Mouse (Mus musculus) erythroblast, embryonic 14.5 days (primary cell): ENCODE data around the gene Hist1h4d. TPM values are rescaled to one million over a fixed set of nuclear protein-coding genes. Genes with fewer than 3 reads are reported as not detected.
"Not testable (repeated sequence)": the region's sequence is repeated elsewhere in the genome, so short reads cannot be mapped to it uniquely, and the experiment has no call there.

ENCODE experiments used
- H3K27me3 ChIP-seq: 2 replicates; pipeline ENCODE4 v1.6.1; 2012; ENCODE audit warnings: inconsistent platforms; ENCODE audit not compliant: control insufficient read depth
- H3K36me3 ChIP-seq: 2 replicates; pipeline ENCODE4 v1.6.1; 2012; ENCODE audit warnings: mild to moderate bottlenecking, inconsistent platforms; ENCODE audit not compliant: control insufficient read depth
- H3K4me1 ChIP-seq: 2 replicates; pipeline ENCODE4 v1.6.1; 2012; ENCODE audit warnings: inconsistent platforms; ENCODE audit not compliant: control insufficient read depth
- H3K4me3 ChIP-seq: replicated peaks from 2 replicates; pipeline ENCODE3; 2012; ENCODE audit warnings: moderate library complexity, mild to moderate bottlenecking, inconsistent platforms
- H3K9me3 ChIP-seq: 2 replicates; pipeline ENCODE4 v1.6.1; 2012; ENCODE audit warnings: low read length, inconsistent platforms, mixed read lengths; ENCODE audit not compliant: control insufficient read depth
- GATA1 ChIP-seq: IDR thresholded peaks from 2 replicates; pipeline ENCODE4 v1.6.1; 2012; ENCODE audit warnings: low read length, inconsistent platforms, mixed read lengths
- TAL1 ChIP-seq: IDR thresholded peaks from 3 replicates; pipeline ENCODE4 v1.6.1; 2012; ENCODE audit warnings: low read length, inconsistent platforms, mixed read lengths
- polyA plus RNA-seq: library from polyadenylated mRNA; stranded (reverse); fragments of >175 nt; gene quantifications from 2 replicates; pipeline ENCODE4 v1.2.3, GENCODE M21; 2012

Gene Hist1h4d
- polyA plus RNA-seq, 1 experiment: 11.8 TPM

GRCm38 (mm10) chr13:23538249-23538648 lies 43.1 kb upstream of the Hist1h4d start:
- Histone ChIP-seq H3K27me3 (no peaks in the 10 kb centered on the region), H3K9me3 (no peaks in the 10 kb centered on the region), H3K36me3 (peaks cover 32% of the 10 kb centered on the region), H3K4me3 (peak overlapping the region; percentile 17), H3K4me1 (peaks cover 51% of the 10 kb centered on the region)
- no peak for TF ChIP-seq TAL1
- TF ChIP-seq GATA1: no peak

- Histone ChIP-seq H3K36me3 (peaks cover 32% of the 10 kb centered on the region), H3K4me1 (peaks cover 52% of the 10 kb centered on the region)
- H3K4me3 ChIP-seq, H3K27me3 ChIP-seq, H3K9me3 ChIP-seq: not testable (repeated sequence)
Measured at GRCm38 (mm10) chr13:23539821-23540220, 41.6 kb upstream of the Hist1h4d start.

- Histone ChIP-seq H3K36me3 (peaks cover 32% of the 10 kb centered on the region), H3K9me3 (no peaks in the 10 kb centered on the region), H3K4me1 (peaks cover 54% of the 10 kb centered on the region), H3K4me3 (peak overlapping the region; percentile 64), H3K27me3 (no peaks in the 10 kb centered on the region)
- TF ChIP-seq TAL1 (no peak), GATA1 (no peak)
Measured at GRCm38 (mm10) chr13:23541497-23541896, 39.9 kb upstream of the Hist1h4d start.

DNA sequence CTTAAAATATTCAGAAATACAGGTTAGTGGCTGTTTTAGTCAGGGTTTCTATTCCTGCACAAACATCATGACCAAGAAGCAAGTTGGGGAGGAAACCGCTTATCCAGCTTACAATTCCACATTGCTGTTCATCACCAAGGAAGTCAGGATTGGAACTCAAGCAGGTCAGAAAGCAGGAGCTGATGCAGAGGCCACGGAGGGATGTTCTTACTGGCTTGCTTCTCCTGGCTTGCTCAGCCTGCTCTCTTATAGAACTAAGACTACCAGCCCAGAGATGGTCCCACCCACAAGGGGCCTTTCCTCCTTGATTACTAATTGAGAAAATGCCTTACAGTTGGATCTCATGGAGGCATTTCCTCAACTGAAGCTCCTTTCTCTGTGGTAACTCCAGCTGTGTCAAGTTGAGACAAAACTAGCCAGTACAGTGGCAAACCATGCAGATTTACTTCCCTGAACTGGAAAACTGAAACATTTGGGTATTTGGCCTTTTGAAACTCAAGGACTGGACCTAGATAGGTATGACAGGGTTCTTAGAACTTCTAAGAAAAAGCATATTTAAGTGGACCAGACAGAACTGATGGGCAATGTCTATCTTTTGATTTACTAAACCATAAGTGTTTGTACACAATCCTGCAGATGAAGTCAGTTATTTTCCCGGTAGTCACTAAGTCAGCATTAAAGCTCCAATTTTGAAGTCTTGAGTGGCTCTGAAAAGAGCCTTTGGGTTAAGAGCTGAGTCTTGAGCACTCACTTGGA lies 39.0 kb upstream of the Hist1h4d start:
- not testable (repeated sequence) for H3K9me3 ChIP-seq
- H3K4me3 ChIP-seq: peak overlapping the region; percentile 81

DNA sequence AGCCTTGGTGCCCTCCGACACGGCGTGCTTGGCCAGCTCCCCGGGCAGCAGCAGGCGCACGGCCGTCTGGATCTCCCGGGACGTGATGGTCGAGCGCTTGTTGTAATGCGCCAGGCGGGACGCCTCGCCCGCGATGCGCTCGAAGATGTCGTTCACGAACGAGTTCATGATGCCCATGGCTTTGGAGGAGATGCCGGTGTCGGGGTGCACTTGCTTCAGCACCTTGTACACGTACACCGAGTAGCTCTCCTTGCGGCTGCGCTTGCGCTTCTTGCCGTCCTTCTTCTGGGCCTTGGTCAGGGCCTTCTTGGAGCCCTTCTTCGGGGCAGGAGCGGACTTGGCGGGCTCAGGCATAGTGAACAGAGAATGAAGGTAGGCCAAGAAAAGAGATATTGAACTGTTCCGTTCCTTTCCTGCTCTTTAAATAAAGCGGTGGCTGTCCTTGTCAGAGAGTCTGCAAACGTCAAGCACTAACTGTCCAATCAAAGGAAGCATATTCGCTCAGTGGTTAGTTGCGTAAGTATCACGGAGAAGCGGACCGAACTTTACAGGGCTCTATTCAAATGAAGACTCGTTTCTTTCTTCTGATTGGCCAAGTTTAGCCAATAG lies 38.3 kb upstream of the Hist1h4d start, which contains the start of gene Hist1h2bh:
TSS of gene Hist1h2bh (minus strand) at position 394 of the 609 bp plus-strand sequence.
- not testable (repeated sequence) for H3K9me3 ChIP-seq, H3K27me3 ChIP-seq
- Histone ChIP-seq H3K4me3 (peak within 1 kb of the TSS; percentile 81), H3K4me1 (peaks cover 49% of the 10 kb centered on the region), H3K36me3 (peaks cover 20% of the 10 kb centered on the region)

More for the DNA sequence above, 39.0 kb upstream of the Hist1h4d start:
- Histone ChIP-seq H3K36me3 (peaks cover 26% of the 10 kb centered on the region), H3K4me1 (peaks cover 52% of the 10 kb centered on the region)
- not testable (repeated sequence) for H3K27me3 ChIP-seq

- peak within 1 kb of the TSS; percentile 81 for H3K4me3 ChIP-seq
- TF ChIP-seq TAL1 (no peak), GATA1 (no peak)
- peaks cover 46% of the 10 kb centered on the region for H3K4me1 ChIP-seq
- no peaks in the 10 kb centered on the region for H3K9me3 ChIP-seq
- peaks cover 10% of the 10 kb centered on the region for H3K36me3 ChIP-seq
- no peaks in the 10 kb centered on the region for H3K27me3 ChIP-seq
Measured at GRCm38 (mm10) chr13:23543965-23544786, 37.2 kb upstream of the Hist1h4d start, which contains the start of gene Hist1h3f. Gene Hist1h3f, plus strand, starts transcription at chr13:23544052.

- peaks cover 51% of the 10 kb centered on the region for H3K4me1 ChIP-seq
- not testable (repeated sequence) for H3K9me3 ChIP-seq, H3K36me3 ChIP-seq, H3K27me3 ChIP-seq
- peak overlapping the region; percentile 57 for H3K4me3 ChIP-seq
Measured at GRCm38 (mm10) chr13:23544787-23545120, 36.6 kb upstream of the Hist1h4d start.

GRCm38 (mm10) chr13:23546694-23547093 lies 34.7 kb upstream of the Hist1h4d start:
- Histone ChIP-seq H3K36me3 (no peaks in the 10 kb centered on the region), H3K4me3 (peak overlapping the region; percentile 58), H3K9me3 (no peaks in the 10 kb centered on the region), H3K4me1 (peaks cover 53% of the 10 kb centered on the region), H3K27me3 (no peaks in the 10 kb centered on the region)
- TF ChIP-seq GATA1: peak; percentile 67
- TF ChIP-seq TAL1: no peak

- H3K9me3 ChIP-seq: no peaks in the 10 kb centered on the region
- H3K36me3 ChIP-seq: no peaks in the 10 kb centered on the region; the same call in 1 of the 2 replicates
- H3K27me3 ChIP-seq: no peaks in the 10 kb centered on the region
- H3K4me3 ChIP-seq: peak overlapping the region; percentile 68
- TF ChIP-seq GATA1: no peak
- peaks cover 82% of the 10 kb centered on the region for H3K4me1 ChIP-seq
Measured at GRCm38 (mm10) chr13:23550761-23551145, 30.6 kb upstream of the Hist1h4d start.

DNA sequence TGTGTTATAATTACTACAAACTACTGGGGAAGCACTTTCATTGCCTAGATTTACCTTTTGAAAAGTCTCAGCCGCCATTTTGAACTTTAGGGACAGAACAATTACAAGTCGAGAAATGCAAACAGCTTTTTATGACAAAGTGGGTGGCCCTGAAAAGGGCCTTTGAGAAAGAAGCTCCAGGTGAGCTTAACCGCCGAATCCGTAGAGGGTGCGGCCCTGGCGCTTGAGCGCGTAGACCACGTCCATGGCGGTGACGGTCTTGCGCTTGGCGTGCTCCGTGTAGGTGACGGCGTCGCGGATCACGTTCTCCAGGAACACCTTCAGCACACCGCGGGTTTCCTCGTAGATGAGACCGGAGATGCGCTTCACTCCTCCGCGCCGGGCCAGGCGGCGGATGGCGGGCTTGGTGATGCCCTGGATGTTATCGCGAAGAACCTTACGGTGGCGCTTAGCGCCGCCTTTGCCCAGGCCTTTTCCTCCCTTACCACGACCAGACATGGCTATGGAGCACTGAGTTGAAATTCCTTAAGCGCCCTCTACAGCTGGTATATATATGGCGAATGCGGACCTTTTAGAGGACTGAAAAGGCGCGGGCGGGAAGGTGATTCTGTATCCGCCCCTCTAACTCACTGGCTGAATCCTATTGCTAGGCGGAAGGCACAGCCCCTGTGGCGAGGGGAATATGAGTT lies 30.1 kb upstream of the Hist1h4d start, which contains the start of gene Hist1h4f:
TSS of gene Hist1h4f (minus strand) at position 503 of the 689 bp plus-strand sequence.
- H3K4me3 ChIP-seq: peak within 1 kb of the TSS; percentile 68
- not testable (repeated sequence) for H3K36me3 ChIP-seq, H3K27me3 ChIP-seq, H3K9me3 ChIP-seq
- H3K4me1 ChIP-seq: peaks cover 79% of the 10 kb centered on the region
